Mouse (Mus musculus): ENCODE results near the gene Pou3f3. TPM values are rescaled to one million over a fixed set of nuclear protein-coding genes. Genes with fewer than 3 reads are reported as not detected.

Gene Pou3f3
- polyA plus RNA-seq, 2 experiments, result 0.77 to 3.2 TPM

DNA sequence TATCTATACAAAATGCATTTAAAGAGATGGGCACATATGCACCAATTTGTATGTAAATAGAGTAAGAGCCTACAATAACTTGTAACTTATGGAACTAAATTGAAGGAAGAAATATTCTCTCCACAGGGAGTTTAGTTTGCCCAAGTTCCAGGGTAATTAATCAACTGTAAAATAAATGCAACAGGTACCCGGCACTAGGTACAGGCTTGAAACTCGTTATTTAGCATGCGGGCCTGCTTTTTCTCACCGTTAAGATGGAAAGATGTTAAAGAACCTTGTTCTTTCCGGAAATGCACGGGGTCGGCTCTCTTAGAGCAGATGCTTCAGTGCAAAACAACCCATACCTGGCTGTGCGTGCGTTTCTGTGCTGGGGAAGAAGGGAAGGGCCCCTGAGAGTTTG lies 7.4 kb downstream of the Pou3f3 start:
- no peak overlapping the region for H3K9ac ChIP-seq (ENCODE audit: low read depth, low read length, severe bottlenecking)
- no peak overlapping the region for H3K4me3 ChIP-seq (replicated peaks; ENCODE audit: low read length)
- TF ChIP-seq POLR2A (IDR thresholded peaks at IDR 0.05; ENCODE audit: borderline replicate concordance, extremely low read depth, insufficient read depth, insufficient read length), result no peak
- ATAC-seq (ENCODE audit: low FRiP score, low read depth), result no peak
- H3K4me2 ChIP-seq (replicated peaks; ENCODE audit: low read depth, low read length, severe bottlenecking), result no peak overlapping the region
- H3K27ac ChIP-seq (replicated peaks; ENCODE audit: low read depth, low read length), result no peak overlapping the region
- no peaks in the 10 kb centered on the region for H3K9me3 ChIP-seq (ENCODE audit: control insufficient read depth, low read length)
- H3K4me1 ChIP-seq (ENCODE audit: control insufficient read depth, insufficient read depth, low read length), result peaks cover 3% of the 10 kb centered on the region; the same call in 1 of the 2 replicates
- DNase-seq (ENCODE audit: low spot score), result no peak
- 3% methylated on average over 9 of the region's 9 CpGs for WGBS
- peaks cover 95% of the 10 kb centered on the region for H3K27me3 ChIP-seq (ENCODE audit: control insufficient read depth, insufficient read depth, low read length)
- no peaks in the 10 kb centered on the region for H3K36me3 ChIP-seq (ENCODE audit: control insufficient read depth, insufficient read depth, low read length)

DNA sequence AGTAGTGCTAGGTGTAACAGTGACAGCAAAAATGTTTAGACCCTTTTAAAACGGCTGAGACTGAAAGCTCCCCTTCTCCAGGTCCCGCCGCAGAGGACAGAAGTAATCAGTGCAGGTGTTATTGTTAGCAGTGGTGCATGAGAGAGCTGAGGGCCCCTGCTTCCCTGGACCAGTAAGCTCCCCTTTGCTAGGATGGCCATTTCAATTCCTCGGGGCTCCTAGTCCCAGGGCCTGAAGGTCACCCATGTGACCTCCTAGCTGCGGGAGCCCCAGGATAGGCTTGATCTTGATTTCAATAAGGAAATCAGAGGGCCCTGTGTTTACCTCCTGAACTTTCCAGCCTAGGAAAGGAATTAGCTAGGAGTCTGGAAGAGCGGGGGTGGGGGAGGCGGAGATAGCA lies 7.9 kb downstream of the Pou3f3 start:
- DNase-seq (ENCODE audit: low spot score) (no peak), ATAC-seq (ENCODE audit: low FRiP score, low read depth) (no peak)
- H3K36me3 ChIP-seq (ENCODE audit: control insufficient read depth, insufficient read depth, low read length), result no peaks in the 10 kb centered on the region
- no peak overlapping the region for H3K27ac ChIP-seq (replicated peaks; ENCODE audit: low read depth, low read length)
- H3K9me3 ChIP-seq (ENCODE audit: control insufficient read depth, low read length), result no peaks in the 10 kb centered on the region
- peaks cover 3% of the 10 kb centered on the region; the same call in 1 of the 2 replicates for H3K4me1 ChIP-seq (ENCODE audit: control insufficient read depth, insufficient read depth, low read length)
- H3K4me3 ChIP-seq (replicated peaks; ENCODE audit: low read length), result no peak overlapping the region
- WGBS, result 6% methylated on average over 7 of the region's 7 CpGs
- TF ChIP-seq POLR2A (IDR thresholded peaks at IDR 0.05; ENCODE audit: borderline replicate concordance, extremely low read depth, insufficient read depth, insufficient read length), result no peak
- H3K4me2 ChIP-seq (replicated peaks; ENCODE audit: low read depth, low read length, severe bottlenecking), result no peak overlapping the region
- H3K9ac ChIP-seq (ENCODE audit: low read depth, low read length, severe bottlenecking), result no peak overlapping the region
- peaks cover 96% of the 10 kb centered on the region for H3K27me3 ChIP-seq (ENCODE audit: control insufficient read depth, insufficient read depth, low read length)

DNA sequence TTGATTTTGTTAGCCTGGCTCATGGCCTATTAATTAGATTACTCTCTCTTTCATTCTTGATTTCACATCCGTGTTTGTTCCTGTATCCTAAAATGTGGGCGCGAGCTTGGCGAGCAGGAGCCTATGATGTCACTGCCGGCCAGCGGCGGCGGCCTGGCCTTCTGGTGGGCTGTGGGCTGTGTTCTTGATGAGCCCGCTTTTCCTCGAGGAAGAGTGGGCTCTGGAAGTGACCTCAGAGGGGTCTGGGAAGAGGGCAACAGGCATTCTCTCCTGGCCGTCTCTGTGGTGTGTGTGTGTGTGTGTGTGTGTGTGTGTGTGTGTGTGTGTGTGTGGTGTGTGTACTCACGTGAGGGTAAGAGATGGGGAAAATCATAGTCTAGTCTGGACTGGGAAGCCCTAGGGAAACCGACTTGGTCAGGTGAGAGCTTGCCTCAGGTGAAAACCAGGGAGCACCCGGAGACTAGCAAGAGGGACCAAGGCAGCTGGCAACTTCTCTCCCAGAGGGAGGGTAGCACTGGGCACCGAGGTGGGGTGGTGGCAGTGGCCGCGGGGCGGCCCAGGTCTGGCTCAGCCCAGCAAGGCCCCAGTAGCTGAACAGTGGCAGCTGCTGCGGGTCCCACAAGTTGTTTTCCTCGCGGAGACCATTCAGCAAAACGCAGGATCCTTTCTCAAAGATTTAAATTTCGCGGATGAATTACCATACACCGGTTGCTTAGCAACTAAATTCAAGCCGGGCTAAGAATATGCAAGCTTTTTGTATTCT lies 8.5 kb downstream of the Pou3f3 start:
- H3K27me3 ChIP-seq (ENCODE audit: control insufficient read depth, insufficient read depth, low read length), result peaks cover 96% of the 10 kb centered on the region
- no peak for DNase-seq (ENCODE audit: low spot score)
- ATAC-seq (ENCODE audit: low FRiP score, low read depth), result no peak
- no peaks in the 10 kb centered on the region for H3K9me3 ChIP-seq (ENCODE audit: control insufficient read depth, low read length)
- no peak overlapping the region for H3K4me3 ChIP-seq (replicated peaks; ENCODE audit: low read length)
- no peak overlapping the region for H3K4me2 ChIP-seq (replicated peaks; ENCODE audit: low read depth, low read length, severe bottlenecking)
- H3K9ac ChIP-seq (ENCODE audit: low read depth, low read length, severe bottlenecking), result no peak overlapping the region
- no peaks in the 10 kb centered on the region for H3K4me1 ChIP-seq (ENCODE audit: control insufficient read depth, insufficient read depth, low read length)
- no peak for TF ChIP-seq POLR2A (IDR thresholded peaks at IDR 0.05; ENCODE audit: borderline replicate concordance, extremely low read depth, insufficient read depth, insufficient read length)
- 2% methylated on average over 26 of the region's 26 CpGs for WGBS
- H3K36me3 ChIP-seq (ENCODE audit: control insufficient read depth, insufficient read depth, low read length), result no peaks in the 10 kb centered on the region
- H3K27ac ChIP-seq (replicated peaks; ENCODE audit: low read depth, low read length), result no peak overlapping the region

DNA sequence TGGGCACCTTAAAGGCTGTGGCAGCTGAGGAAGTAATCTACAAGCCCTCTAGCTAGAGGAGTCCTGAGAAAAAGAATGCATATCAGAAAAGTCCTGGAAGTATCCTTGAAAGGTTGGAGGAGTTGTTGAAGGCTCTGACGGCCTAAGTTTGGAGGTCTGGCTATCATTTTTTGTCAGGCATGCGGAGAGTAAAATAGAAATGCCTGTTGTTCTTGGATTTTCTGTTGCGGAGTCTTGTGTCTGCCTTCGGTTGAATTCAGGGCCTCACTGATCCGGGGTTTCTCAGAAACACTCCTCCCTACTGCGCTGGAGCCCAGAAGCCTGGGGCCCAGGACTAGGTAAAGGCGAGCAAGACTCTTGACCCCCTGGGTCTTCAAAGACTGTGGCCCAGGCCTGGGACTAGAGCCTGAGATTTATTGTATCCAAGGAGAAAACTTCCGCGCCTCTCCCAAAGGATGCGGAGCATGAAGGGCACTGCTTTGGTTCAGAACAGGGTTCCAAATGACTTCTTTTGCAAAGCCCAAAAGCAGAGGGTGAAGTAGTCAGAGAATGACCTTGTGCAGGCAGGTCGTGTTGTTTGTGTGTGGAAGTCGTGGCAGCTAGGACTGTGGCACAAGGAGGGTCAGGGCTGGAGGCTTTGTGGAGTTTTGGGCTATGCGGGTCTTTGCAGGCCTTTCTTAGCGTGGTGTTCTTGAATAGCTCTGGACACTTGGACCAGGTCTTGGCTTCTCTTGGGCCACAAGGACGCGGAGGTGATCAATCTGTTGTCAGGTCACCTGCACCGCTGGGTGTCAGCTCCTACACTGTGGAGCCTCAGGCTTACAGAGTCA lies 9.6 kb downstream of the Pou3f3 start:
- WGBS, result 5% methylated on average over 17 of the region's 17 CpGs

DNA sequence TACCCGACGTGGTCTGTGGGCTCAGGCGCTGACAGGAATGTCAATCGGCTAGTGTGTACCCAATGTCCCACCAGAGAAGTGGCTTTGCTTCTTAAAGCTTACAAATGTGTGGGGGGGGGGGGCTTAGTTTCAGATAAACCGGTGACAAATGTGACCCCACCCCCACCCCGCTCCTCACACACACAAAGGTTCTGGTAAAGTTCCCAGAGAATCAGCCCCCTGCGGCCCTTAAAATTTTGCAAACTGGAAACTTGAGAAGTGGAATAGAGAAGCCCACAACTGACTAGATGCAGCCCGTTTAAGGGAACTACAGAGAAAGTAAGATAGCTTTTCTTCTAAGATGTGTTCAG lies 10.2 kb downstream of the Pou3f3 start:
- Histone ChIP-seq H3K9ac (ENCODE audit: low read depth, low read length, severe bottlenecking) (no peak overlapping the region), H3K9me3 (ENCODE audit: control insufficient read depth, low read length) (no peaks in the 10 kb centered on the region), H3K4me1 (ENCODE audit: control insufficient read depth, insufficient read depth, low read length) (no peaks in the 10 kb centered on the region), H3K4me3 (replicated peaks; ENCODE audit: low read length) (no peak overlapping the region), H3K4me2 (replicated peaks; ENCODE audit: low read depth, low read length, severe bottlenecking) (no peak overlapping the region), H3K36me3 (ENCODE audit: control insufficient read depth, insufficient read depth, low read length) (no peaks in the 10 kb centered on the region), H3K27ac (replicated peaks; ENCODE audit: low read depth, low read length) (no peak overlapping the region), H3K27me3 (ENCODE audit: control insufficient read depth, insufficient read depth, low read length) (peaks cover 98% of the 10 kb centered on the region)
- DNase-seq (ENCODE audit: low spot score), result no peak
- no peak for TF ChIP-seq POLR2A (IDR thresholded peaks at IDR 0.05; ENCODE audit: borderline replicate concordance, extremely low read depth, insufficient read depth, insufficient read length)
- WGBS, result 8% methylated on average over 8 of the region's 8 CpGs
- ATAC-seq (ENCODE audit: low FRiP score, low read depth), result no peak

More for the DNA sequence above, 9.6 kb downstream of the Pou3f3 start:
- H3K9me3 ChIP-seq (ENCODE audit: control insufficient read depth, low read length), result no peaks in the 10 kb centered on the region
- ATAC-seq (ENCODE audit: low FRiP score, low read depth), result no peak
- TF ChIP-seq POLR2A (IDR thresholded peaks at IDR 0.05; ENCODE audit: borderline replicate concordance, extremely low read depth, insufficient read depth, insufficient read length), result no peak
- no peaks in the 10 kb centered on the region for H3K4me1 ChIP-seq (ENCODE audit: control insufficient read depth, insufficient read depth, low read length)
- no peak overlapping the region for H3K9ac ChIP-seq (ENCODE audit: low read depth, low read length, severe bottlenecking)
- peaks cover 98% of the 10 kb centered on the region for H3K27me3 ChIP-seq (ENCODE audit: control insufficient read depth, insufficient read depth, low read length)
- no peaks in the 10 kb centered on the region for H3K36me3 ChIP-seq (ENCODE audit: control insufficient read depth, insufficient read depth, low read length)
- DNase-seq (ENCODE audit: low spot score), result no peak
- H3K27ac ChIP-seq (replicated peaks; ENCODE audit: low read depth, low read length), result no peak overlapping the region
- no peak overlapping the region for H3K4me2 ChIP-seq (replicated peaks; ENCODE audit: low read depth, low read length, severe bottlenecking)
- no peak overlapping the region for H3K4me3 ChIP-seq (replicated peaks; ENCODE audit: low read length)

Measured in limb, embryonic 14.5 days (tissue).